Mouse (Mus musculus) kidney, postnatal 36 days (tissue): ENCODE results near the gene Rflna.
A peak's percentile ranks its signal among the peaks of the same experiment; 100 is the strongest.

Experiments used
- DNase-seq, 2 experiments: peaks; one replicate each; pipeline ENCODE4 v3.0.0; 2021 to 2022; ENCODE audit warnings: mixed read lengths in 2 of 2

Gene Rflna

DNA sequence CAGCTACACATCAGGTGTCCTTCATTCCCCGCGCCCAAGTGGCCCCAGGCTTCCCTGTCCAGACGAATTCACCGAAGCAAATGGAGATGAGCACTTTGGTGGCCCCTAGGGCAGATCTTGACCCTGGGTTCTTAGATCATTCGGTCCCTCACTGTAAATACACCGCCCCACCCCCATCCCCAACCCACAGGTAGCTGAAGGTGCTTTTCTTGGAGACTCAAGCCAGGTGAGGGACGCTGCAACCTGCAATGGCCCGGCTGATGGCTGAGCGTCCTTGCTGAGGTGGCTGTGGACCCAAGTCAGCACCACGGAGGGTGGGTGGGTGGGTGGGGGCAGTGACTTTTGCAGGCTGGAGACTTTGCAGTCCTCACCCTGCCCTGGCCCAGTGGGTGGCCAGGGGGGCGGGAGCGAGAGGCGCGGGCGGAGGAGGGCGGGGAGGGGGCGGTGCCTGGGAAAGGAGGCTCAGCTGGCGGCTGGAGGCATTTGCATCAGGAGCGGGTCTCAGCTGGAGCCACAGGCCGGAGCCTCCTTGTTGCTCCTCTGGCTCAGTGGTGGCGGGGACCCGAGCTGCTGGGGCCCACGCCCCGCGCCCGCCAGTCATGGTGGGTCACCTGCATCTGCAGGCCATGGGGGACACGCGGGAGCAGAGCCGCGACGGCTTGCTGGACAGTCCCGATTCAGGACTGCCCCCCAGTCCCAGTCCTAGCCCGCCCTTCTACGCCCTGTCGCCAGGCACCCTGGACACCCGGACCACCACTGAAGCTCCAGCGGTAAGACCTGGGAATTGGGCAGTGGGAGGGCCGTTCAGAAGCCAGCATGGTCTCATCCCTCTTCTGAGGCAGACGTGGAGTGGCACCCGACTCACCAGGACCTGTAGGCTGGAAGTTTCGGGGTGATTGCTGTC, at the start of gene Rflna:
Gene Rflna, plus strand, starts transcription at position 253 of the 904 bp plus-strand sequence.
- peak; percentile 57 to 84 for DNase-seq

DNA sequence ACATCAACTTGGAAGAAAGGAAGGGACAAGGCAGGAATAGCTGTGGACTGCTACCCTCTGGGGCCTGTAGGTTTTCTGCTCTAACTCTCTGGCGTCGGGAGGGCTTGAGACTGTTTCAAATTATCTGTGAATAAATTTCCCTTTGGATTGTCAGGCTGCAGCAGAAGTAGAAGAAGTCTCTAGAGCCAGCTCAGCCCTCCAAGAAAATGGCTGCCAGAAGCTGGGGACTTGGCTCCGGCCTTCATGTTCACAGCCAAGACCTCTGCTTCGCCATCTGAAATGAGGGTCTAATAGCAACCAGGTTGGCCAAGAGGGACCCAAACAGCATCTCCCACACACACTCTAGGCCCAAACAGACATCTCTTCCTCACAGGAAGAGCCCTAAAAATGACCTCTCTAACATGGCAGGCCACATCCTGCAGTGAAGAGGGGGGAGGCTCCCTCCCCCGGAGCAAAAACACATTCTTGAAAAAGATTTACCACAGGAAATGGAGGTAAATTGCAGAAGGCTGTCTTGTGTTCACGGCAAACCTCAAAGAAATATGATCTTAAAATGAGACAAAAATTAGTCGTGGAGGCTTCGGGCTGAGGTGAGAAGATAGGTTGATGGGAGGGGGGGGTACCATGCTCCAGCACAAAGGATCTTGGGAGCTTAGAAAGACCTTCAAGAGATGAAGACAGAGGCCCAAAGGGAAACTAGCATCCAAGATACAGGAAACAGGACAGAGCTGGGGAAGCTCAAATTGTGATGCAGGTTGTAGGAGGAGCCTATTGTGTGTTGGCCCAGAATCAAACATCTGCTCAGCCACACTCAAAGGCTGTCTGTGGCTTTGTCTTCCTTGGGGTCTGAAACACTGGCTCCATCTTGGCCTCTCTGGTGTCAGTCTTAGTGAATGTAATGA, 48.4 kb upstream of the Rflna start:
- DNase-seq: peak; percentile 40 to 54

DNA sequence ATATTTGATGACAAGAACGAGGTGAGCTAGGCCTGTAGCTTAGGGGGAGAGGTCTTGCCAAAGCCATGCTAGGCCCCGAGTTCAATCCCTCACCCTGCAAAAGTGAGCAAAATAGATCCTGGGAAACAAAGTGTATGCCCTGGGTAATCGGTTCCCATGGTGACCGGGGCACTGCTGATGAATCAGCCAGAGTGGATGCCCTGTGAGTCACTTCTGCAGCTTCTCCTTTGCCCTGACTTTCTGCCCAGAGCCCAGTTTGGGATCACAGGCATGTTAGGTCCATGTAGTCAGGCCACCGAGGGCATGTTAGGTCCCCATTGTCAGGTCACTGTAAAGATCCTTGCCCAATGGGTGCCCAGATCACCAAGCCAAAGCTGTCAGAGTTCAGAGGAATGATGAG, 45.5 kb upstream of the Rflna start:
- DNase-seq: no peak

DNA sequence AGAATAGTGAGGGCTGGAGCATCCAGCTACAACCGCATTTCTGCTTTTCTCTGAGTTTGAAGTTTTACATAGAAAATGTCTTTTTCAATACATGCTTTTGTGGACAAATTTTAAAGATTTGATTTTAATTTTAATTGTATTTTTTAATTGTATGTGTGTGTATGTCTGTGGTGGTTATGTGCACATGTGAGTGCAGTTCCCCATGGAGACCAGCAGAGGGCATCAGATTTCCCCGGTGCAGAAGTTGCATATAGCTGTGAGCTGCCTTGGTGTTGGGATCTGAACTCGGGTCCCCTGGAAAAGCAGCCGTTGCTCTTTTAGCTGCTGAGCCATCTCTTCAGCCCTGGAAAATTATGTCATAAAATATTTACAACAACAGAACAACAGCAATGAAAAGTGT, 43.9 kb upstream of the Rflna start:
- DNase-seq: no peak

DNA sequence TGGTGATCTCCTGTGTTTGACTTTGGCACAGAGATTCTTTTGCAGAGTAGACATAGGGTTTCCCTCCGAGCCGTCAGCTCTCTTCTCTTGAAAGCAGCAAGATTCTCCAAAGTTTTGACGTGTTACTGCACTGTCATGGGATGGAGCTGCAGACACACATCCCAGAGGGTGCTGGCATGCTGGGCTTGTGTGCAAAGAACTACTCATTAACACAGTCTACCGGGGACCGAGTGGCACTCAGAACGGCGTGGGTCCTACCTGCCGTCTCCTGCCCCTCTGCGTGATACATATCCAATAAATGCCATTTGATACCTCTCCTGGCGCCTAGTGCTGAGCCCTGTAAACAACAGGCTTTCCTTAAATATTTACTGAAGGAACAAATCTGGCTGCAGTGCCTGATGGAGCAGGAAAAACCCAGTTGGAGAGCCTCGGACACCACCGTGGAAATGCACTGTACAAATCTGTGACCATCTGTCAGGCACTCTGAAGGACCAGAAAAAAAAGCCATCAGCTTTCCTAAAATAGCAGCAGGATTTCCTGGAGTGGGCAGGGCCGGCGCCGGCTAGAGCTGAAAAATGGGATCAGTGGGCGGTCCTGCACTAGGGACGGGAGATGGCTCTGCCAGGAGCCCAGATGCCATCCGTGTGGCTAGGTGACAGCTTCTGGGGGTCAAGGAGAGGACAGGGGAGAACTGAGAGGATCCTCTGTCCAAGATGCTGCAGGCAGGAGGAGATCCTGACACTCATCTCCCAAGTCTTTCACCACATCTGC, 42.7 kb upstream of the Rflna start:
- peak; percentile 81 to 89 for DNase-seq

DNA sequence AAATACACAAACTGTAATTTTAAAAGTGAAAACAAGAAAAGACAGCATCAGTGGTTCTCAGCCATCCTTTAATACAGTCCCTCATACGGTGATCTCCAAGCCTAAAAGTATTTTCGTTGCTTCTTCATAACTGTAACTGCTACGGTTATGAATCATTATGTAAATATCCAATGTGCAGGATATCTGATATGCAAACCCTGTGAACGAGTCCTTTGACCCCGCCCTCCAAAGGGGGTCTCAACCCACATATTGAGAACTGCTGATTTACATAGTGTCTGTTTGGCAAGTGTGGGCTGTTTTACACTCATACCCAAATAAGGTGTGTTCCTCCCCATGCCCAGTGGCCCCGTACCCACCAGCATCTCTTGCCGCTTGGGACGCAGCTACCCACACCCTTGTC, 41.6 kb upstream of the Rflna start:
- no peak for DNase-seq

DNA sequence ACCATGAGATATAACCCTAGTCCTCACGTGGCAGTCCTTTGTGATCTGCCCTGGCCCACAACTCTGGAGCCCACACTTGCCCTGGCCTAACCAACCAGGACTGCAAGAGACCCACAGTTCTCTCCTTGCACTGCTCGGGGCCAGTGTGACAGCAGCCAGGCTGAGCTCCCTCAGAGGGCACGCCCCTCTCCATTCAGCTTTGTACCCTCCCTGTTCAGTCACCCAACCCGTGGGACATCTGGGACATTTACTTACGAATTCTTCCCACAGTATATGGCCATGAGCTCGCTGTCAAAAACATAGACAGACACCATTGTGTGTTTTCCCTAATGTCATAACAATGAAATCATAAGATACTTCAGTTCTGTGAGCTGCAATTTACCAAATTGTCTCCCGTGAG, 40.3 kb upstream of the Rflna start:
- DNase-seq: no peak

DNA sequence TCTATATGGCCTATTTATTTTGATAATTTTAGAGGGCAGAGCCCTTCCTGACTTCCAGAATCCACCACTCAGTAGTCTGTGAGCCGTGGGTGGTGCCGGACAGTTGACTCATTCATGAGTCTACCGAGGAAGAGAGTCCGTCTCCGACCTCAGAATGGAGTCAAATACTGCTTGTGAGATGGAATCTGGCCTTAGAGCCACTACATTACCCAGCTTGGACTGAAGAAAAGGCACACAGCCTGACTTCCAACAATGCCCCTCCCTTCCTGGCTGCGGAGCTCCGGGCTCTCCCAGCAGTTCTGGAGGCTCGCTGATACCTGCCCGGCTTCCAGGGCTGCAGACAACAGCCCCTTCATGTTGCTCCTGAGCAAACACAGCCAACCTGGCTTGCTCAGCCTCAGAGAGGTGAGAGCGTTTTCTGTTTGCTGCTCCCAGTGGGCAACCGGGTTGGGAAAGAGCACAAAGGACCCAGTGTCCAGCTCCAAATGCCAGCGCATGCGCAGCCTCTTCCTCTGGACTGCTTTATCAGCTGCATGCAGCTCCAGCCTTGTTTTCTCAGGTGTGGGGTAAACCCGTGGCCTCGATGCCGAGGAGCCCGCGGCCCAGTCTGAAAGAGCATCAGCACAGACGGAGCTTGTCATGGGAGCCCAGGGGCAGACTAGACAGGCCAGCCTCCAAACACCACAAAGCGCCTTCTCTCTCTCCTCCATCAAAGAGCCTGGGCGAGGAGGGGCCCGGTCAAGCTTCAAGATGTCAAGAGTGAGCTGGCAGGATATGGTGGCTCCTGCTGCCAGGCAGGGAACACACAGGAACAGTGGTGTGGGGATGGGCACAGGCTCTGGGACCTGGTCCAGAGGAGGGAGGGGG, 39.0 kb upstream of the Rflna start:
- peak; percentile 37 to 67 for DNase-seq

DNA sequence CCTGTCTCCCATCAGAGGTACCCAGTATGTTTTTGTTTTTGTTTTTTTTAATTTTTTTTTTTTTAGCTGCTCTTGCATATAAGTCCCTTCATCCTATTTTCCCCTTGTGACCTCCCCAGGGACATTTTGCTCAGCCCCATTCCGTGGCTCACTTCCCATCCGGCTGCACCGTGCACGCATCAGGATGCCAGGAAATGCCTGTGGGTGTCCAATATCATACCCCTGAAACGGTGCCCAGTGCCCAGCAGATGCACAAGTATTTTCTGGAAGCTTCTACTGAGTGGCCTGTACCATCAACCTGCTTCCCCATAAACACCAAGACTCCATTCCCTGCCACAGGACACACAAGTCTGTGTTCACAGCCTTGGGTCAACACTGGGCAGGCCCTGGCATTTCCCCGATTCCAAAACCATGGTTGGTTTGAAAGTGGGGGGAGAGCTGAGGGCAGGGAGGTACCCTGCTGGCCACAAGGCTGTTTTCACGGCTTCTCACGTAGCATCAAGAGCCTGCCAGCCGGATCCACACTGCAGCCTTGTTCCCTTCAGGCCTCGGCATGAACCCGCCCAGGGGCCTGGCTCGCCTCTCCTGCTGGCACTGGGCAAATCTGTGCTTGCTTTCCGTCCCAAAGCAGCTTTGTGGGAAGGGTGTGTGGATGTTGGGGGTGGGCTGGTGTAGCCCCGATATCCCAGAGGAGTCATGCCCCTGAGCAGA, 36.2 kb upstream of the Rflna start:
- DNase-seq: no peak

DNA sequence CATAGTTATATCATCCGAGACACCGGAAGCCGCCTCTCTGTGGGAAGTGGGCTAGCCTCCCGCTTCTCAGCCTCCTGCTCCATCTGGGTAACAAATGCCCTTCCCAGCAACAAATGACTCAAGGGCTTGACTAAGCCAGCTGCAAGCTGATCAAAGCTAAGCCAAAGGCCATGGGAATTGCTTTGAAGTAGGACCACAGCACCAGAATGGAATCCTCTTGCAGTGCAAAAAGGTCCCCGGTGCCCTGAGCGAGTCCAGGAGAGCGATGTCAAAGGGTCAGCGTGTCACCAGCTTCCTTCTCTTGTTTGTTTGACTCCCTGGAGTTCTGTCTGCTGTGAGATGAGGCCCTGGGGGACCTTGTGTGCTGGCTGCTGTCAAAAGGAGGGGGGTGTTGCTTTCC, 33.2 kb upstream of the Rflna start:
- peak; percentile 32 to 43 for DNase-seq

DNA sequence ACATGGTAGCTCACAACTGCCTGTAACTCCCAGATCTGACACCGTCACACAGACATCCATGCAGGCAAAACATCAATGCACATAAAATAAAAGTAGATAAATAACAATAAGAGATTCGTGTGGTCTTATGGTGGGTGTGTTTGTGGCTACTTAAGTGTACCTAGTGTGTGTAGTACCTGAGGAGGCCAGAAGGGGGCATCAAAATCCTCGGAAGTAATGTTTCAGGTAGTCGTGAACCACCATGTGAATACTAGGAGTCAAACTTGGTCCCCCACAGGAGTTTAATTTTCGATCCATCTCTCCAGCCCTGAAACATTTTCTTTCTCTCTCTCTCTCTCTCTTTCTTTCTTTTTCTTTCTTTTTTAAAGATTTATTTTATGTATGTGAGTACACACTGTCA, 16.8 kb upstream of the Rflna start:
- DNase-seq: no peak

DNA sequence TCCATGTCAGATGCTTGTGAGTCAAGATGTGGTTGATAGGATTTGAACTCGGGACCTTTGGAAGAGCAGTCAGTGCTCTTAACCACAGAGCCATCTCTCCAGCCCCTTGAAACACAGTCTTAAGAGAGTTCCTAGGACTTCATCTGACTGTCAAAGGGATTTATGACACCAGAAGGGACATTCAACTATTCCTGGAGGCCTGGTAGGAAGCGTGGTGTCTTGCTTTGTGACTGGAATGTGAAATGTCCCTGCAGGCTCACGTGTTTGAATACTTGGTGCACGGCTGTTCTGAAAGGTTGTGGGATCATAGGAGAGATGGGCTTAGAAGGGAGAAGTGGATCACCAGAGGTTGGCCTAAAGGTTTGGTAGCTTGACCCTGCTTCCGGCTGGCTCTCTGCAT, 16.4 kb upstream of the Rflna start:
- DNase-seq: peak; percentile 39 to 42

DNA sequence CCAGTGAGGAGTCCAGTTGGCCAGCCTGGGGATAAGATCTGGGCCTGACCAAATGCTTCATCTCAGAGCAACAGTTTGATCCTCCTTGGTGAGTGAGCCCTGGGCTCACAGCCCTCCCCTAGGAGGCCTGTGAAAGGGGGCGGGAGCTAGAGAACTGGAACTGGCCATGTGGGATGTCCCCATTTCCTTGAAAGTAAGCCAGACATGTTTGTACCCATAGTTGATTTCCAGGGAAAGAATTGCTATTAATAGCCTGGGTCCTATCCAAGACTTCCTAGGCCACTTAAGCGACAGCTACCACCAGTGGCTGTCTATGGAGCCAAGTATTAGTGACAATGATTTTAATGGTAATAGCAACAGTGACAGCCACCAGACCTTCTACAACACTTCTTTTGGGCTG, 13.3 kb upstream of the Rflna start:
- peak; percentile 39 to 69 for DNase-seq

DNA sequence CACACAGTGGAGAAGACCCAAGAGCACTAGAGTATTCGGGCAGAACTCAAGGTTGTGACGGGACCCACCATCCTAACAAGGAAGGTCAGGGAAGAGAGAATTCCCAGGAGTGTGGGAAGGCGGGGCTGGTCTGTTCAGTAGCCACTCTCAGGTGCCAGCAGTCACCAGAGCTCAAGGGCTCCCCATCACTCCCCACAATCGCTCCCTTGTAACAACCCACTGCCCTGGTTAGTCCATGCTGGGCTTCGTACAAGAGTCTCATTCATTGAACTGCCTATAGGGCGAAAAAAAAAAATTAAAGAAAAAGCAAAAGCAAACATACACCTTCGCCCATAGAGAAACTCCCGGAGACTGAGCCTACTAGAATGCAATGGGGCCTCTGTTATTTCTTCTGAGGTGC, 10.7 kb upstream of the Rflna start:
- DNase-seq: no peak

DNA sequence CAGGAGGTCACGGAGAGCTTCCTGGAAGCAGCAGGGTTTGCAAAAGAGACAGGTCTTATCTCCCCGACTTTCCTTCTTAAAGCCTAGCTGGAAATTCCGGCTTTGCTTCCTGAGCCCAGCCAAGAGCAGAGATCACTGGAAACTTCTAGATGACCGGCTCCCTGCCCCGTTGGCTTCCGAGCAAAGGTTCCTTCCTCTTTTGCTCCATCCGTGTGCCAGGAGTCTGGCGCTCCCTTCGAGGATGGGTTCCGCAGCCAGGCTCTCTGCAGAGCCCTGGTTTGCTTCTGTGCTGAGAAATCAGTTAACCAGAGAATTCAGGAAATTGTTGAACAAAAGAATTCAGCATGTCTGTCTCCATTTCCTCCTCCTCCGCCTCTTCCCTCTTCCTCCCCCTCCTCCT, 10.1 kb upstream of the Rflna start:
- DNase-seq: peak; percentile 74 to 76

DNA sequence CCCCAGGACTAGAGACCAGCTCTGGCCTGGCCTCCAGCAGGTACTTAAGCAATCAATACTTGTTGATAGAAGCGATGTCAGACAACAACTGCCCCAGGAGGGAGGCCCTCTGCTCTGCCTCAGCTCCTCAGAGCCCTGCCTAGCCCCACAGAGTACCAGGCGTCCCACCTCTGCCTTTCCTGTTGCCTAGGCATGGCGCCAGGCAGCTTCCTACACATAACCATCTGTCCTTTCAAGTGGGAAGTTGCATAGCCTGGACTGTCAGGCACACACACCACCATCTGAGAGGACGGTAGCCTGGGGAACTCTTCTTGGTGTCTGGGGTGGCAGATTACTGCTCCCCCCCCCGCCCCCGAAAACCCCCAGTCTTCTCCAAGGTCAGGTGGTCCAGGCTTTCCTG, 6.2 kb upstream of the Rflna start:
- peak; percentile 62 to 68 for DNase-seq

DNA sequence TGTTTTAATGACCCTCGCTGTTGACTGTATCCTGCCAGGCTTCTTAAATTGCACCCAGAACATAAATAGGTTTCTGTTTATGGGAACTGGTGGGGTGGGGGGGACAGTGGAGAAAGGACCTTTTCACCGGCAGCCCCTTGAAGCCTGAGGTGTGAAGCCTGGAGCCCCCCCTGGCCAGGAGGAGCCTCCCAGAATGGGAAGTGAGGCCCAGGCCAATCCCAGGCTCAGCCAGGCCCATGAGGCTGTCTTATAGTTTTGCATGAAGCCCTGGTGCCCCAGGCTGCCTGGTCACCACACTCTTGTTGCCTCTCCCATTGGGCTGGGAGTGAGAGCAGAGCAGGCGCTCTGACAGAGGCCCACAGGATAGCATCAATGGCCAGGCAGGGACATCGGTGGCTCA, 5.1 kb upstream of the Rflna start:
- DNase-seq: no peak

DNA sequence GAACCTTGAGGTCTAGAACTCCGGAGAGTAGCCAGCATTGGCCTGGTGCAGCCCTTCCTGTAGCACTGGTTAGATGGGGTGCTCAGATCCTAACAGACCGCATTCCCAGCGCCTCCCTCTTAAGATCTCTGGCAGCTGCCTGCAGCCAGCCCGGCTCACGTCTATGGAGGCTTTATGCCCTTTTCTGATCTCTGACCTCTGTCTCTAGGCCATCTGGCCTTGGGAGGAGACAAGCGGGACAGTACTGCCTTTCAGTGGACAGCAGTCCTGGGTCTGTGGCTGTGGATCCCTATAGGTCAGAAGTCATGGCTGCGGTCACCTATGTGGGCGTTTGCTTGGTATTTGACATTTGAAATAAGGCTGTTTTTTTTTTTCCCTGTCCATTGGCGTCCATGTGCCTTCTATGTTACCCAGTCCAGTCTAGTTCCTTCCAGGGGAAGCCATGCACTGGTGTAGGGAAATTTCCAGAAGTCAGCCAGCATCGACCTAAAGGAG, 2.2 kb upstream of the Rflna start:
- DNase-seq: no peak

DNA sequence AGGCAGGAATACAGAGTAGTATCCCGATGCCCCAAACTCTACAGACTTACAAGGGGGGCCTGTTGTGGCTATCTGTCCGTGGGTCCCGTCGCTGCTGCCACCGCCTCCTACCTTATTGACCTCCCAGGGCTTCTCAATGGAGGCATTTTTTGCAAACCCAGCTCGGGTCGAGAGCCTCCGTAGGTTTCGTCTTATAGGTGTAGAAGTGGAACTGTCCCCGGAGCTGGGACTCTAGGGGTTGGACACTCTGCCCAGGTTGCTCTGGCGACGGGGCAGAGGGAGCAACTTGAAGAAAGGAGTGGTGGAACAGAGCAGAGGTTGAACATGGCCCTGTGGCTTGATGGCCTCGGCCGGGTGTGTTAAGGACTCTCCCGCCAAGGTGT, 843 bp downstream of the Rflna start:
- no peak for DNase-seq

DNA sequence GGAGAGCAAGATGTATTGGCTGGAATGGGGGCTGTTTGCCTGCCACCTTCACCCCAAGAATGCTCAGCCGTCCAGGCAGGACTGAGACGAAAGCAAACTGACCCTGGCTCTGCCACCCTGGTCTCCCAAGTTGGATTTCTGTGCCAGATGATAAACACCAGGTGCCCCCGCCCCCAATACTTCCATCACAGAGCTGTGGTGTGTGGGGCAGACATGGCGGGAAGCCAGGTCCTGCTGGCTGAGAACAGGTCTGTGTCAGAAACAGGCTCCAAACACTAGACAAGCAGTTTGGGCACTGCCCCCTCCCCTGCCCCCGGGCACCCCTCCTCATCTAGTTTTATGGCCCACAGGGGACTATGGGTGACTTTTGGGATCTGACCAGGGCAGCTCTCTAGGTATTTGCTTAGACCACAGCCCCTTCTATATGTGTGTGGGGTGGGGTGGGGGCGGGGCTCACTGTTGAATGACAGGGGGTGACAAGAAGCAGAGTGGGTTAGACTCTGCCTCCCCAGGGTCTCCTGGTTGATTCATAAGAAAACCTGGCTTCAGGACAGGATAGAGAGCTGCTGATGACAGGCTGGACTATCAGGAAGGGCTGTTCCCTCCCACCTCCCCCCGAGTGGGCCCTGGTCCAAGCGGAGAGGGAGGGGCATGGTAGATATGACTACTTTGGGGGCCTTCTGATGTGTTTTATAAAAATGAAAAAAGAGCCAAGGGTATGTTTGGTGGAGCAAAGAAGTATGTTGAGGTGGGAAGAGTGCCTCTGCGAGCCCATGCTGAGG, 3.0 kb downstream of the Rflna start:
- DNase-seq: peak; percentile 52 to 57
